Comparison of ENCODE assay signal across 16 mouse cellular contexts in genomic region chr6:99340902-99341301, GRCm38 (mm10).
"Had no signal": no experiment of that assay in that cellular context is flagged by ENCODE, and none has a peak within 500 bp of the region (broad histone marks: within the 10 kb centered on the region; RNA-seq: fewer than 3 reads in every experiment).

No protein-coding gene starts in this region.

- H3K9ac ChIP-seq: liver, embryonic 13.5 days; lung, embryonic 14.5 days; midbrain, embryonic 12.5 days; midbrain, embryonic 15.5 days; neural tube, embryonic 12.5 days; neural tube, embryonic 15.5 days had no signal

- H3K4me3 ChIP-seq: liver, embryonic 13.5 days; midbrain, embryonic 12.5 days; midbrain, embryonic 15.5 days; neural tube, embryonic 12.5 days; neural tube, embryonic 15.5 days had no signal

- H3K4me2 ChIP-seq: liver, embryonic 13.5 days; lung, embryonic 14.5 days; midbrain, embryonic 12.5 days; midbrain, embryonic 15.5 days; neural tube, embryonic 12.5 days; neural tube, embryonic 15.5 days had no signal

- H3K36me3 ChIP-seq: liver, embryonic 13.5 days; midbrain, embryonic 12.5 days; midbrain, embryonic 15.5 days; neural tube, embryonic 12.5 days; neural tube, embryonic 15.5 days had no signal

- H3K9me3 ChIP-seq: liver, embryonic 13.5 days; midbrain, embryonic 12.5 days; midbrain, embryonic 15.5 days; neural tube, embryonic 12.5 days; neural tube, embryonic 15.5 days had no signal

- DNase-seq: kidney, adult 18-20 months; kidney, adult 9 months; kidney, postnatal 14 days; kidney, postnatal 4 days; liver, embryonic 13.5 days; lung, embryonic 14.5 days; retina, postnatal 1 day; right cerebral cortex, postnatal 25 days; spleen, adult 18-20 months; thymus, postnatal 25 days had no signal

- ATAC-seq: lung, postnatal 0 days; midbrain, embryonic 15.5 days had no signal

- H3K27me3 ChIP-seq: liver, embryonic 13.5 days; midbrain, embryonic 12.5 days; midbrain, embryonic 15.5 days; neural tube, embryonic 12.5 days; neural tube, embryonic 15.5 days had no signal

- H3K27ac ChIP-seq: liver, embryonic 13.5 days; macrophage; midbrain, embryonic 12.5 days; midbrain, embryonic 15.5 days; neural tube, embryonic 12.5 days; neural tube, embryonic 15.5 days had no signal

- H3K4me1 ChIP-seq: midbrain, embryonic 12.5 days had no signal
